Mouse (Mus musculus): ENCODE measurements around the gene Cfl1. TPM values are rescaled to one million over a fixed set of nuclear protein-coding genes. Genes with fewer than 3 reads are reported as not detected.

The Cfl1 gene
- total and polyA plus RNA-seq, 2 experiments from 2014 or later = 1,672 to 3,482 TPM

GRCm38 (mm10) chr19:5543362-5543761 lies 53.1 kb downstream of the Cfl1 start:
- ATAC-seq (ENCODE audit: low FRiP score) (no peak), DNase-seq (ENCODE audit: low spot score) (no peak)
- Histone ChIP-seq H3K4me2 (ENCODE audit: low read depth, low read length, poor library complexity, severe bottlenecking) (no peak overlapping the region), H3K9ac (replicated peaks; ENCODE audit: low read length, poor library complexity, severe bottlenecking) (no peak overlapping the region), H3K4me3 (ENCODE audit: low read depth, low read length) (no peak overlapping the region), H3K36me3 (ENCODE audit: insufficient read depth, low read length) (no peaks in the 10 kb centered on the region), H3K9me3 (ENCODE audit: low read length) (no peaks in the 10 kb centered on the region), H3K27me3 (ENCODE audit: insufficient read depth, low read length) (no peaks in the 10 kb centered on the region), H3K27ac (ENCODE audit: low read depth, low read length) (no peak overlapping the region), H3K4me1 (ENCODE audit: insufficient read depth, low read length) (no peaks in the 10 kb centered on the region)
- WGBS = 91% methylated on average over 9 of the region's 9 CpGs
- no peak for TF ChIP-seq CTCF (IDR thresholded peaks at IDR 0.05)

GRCm38 (mm10) chr19:5544031-5544430 lies 53.8 kb downstream of the Cfl1 start:
- TF ChIP-seq CTCF (IDR thresholded peaks at IDR 0.05) = no peak
- H3K4me2 ChIP-seq (ENCODE audit: low read depth, low read length, poor library complexity, severe bottlenecking) = no peak overlapping the region
- H3K36me3 ChIP-seq (ENCODE audit: insufficient read depth, low read length) = no peaks in the 10 kb centered on the region
- ATAC-seq (ENCODE audit: low FRiP score) (no peak), DNase-seq (ENCODE audit: low spot score) (no peak)
- no peaks in the 10 kb centered on the region for H3K27me3 ChIP-seq (ENCODE audit: insufficient read depth, low read length)
- H3K27ac ChIP-seq (ENCODE audit: low read depth, low read length) = no peak overlapping the region
- no peak overlapping the region for H3K4me3 ChIP-seq (ENCODE audit: low read depth, low read length)
- 62% methylated on average over 11 of the region's 11 CpGs for WGBS
- H3K9me3 ChIP-seq (ENCODE audit: low read length) = no peaks in the 10 kb centered on the region
- H3K9ac ChIP-seq (replicated peaks; ENCODE audit: low read length, poor library complexity, severe bottlenecking) = no peak overlapping the region
- H3K4me1 ChIP-seq (ENCODE audit: insufficient read depth, low read length) = no peaks in the 10 kb centered on the region

Other genes starting within 250 kb of the Cfl1 start
- 86.4 and 124 TPM in 2 replicates for gene Pacs1, start 217.3 kb upstream of the Cfl1 start, total RNA-seq (2014; rRNA removed)
- 47.9 and 49.9 TPM in 2 replicates for gene Pacs1, start 217.3 kb upstream of the Cfl1 start, polyA plus RNA-seq (2015; fragmentation: Nextera tagmentation; extraction: Ambion mirVana)
- 270 and 283 TPM in 2 replicates for gene Sf3b2, start 195.0 kb upstream of the Cfl1 start, total RNA-seq (2014; rRNA removed)
- 312 and 315 TPM in 2 replicates for gene Sf3b2, start 195.0 kb upstream of the Cfl1 start, polyA plus RNA-seq (2015; fragmentation: Nextera tagmentation; extraction: Ambion mirVana)
- gene Gal3st3, start 192.1 kb upstream of the Cfl1 start, total RNA-seq (2014; rRNA removed) = 27.4 and 29.2 TPM in 2 replicates
- 40.8 and 41.4 TPM in 2 replicates for gene Gal3st3, start 192.1 kb upstream of the Cfl1 start, polyA plus RNA-seq (2015; fragmentation: Nextera tagmentation; extraction: Ambion mirVana)
- gene Catsper1, start 154.7 kb upstream of the Cfl1 start, total RNA-seq (2014; rRNA removed) = not detected in 2 replicates
- gene Catsper1, start 154.7 kb upstream of the Cfl1 start, polyA plus RNA-seq (2015; fragmentation: Nextera tagmentation; extraction: Ambion mirVana) = not detected in 2 replicates
- gene Cst6, start 140.9 kb upstream of the Cfl1 start, total RNA-seq (2014; rRNA removed) = 0.82 and 1.1 TPM in 2 replicates
- 13.1 and 14.9 TPM in 2 replicates for gene Cst6, start 140.9 kb upstream of the Cfl1 start, polyA plus RNA-seq (2015; fragmentation: Nextera tagmentation; extraction: Ambion mirVana)
- gene Eif1ad, start 123.7 kb upstream of the Cfl1 start, total RNA-seq (2014; rRNA removed) = 26.0 and 33.4 TPM in 2 replicates
- 43.0 and 50.3 TPM in 2 replicates for gene Eif1ad, start 123.7 kb upstream of the Cfl1 start, polyA plus RNA-seq (2015; fragmentation: Nextera tagmentation; extraction: Ambion mirVana)
- 72.9 and 79.6 TPM in 2 replicates for gene Banf1, start 123.3 kb upstream of the Cfl1 start, total RNA-seq (2014; rRNA removed)
- 310 and 313 TPM in 2 replicates for gene Banf1, start 123.3 kb upstream of the Cfl1 start, polyA plus RNA-seq (2015; fragmentation: Nextera tagmentation; extraction: Ambion mirVana)
- gene Sart1, start 101.8 kb upstream of the Cfl1 start, total RNA-seq (2014; rRNA removed) = 28.9 and 37.0 TPM in 2 replicates
- 43.4 and 51.0 TPM in 2 replicates for gene Sart1, start 101.8 kb upstream of the Cfl1 start, polyA plus RNA-seq (2015; fragmentation: Nextera tagmentation; extraction: Ambion mirVana)
- not detected in 2 replicates for gene Tsga10ip, start 87.9 kb upstream of the Cfl1 start, total RNA-seq (2014; rRNA removed)
- gene Tsga10ip, start 87.9 kb upstream of the Cfl1 start, polyA plus RNA-seq (2015; fragmentation: Nextera tagmentation; extraction: Ambion mirVana) = 0.10 TPM in 1 of 2 replicates, not detected in the other
- 187 and 203 TPM in 2 replicates for gene Drap1, start 65.5 kb upstream of the Cfl1 start, total RNA-seq (2014; rRNA removed)
- gene Drap1, start 65.5 kb upstream of the Cfl1 start, polyA plus RNA-seq (2015; fragmentation: Nextera tagmentation; extraction: Ambion mirVana) = 332 and 342 TPM in 2 replicates
- 73.2 and 98.8 TPM in 2 replicates for gene AI837181, start 65.3 kb upstream of the Cfl1 start, total RNA-seq (2014; rRNA removed)
- gene AI837181, start 65.3 kb upstream of the Cfl1 start, polyA plus RNA-seq (2015; fragmentation: Nextera tagmentation; extraction: Ambion mirVana) = 74.1 and 85.2 TPM in 2 replicates
- 0.11 TPM in 1 of 2 replicates, not detected in the other for gene Fosl1, start 42.9 kb upstream of the Cfl1 start, total RNA-seq (2014; rRNA removed)
- gene Fosl1, start 42.9 kb upstream of the Cfl1 start, polyA plus RNA-seq (2015; fragmentation: Nextera tagmentation; extraction: Ambion mirVana) = not detected in 2 replicates
- gene Ccdc85b, start 32.6 kb upstream of the Cfl1 start, total RNA-seq (2014; rRNA removed) = 14.3 and 19.4 TPM in 2 replicates
- gene Ccdc85b, start 32.6 kb upstream of the Cfl1 start, polyA plus RNA-seq (2015; fragmentation: Nextera tagmentation; extraction: Ambion mirVana) = 15.4 and 15.6 TPM in 2 replicates
- gene Fibp, start 29.8 kb upstream of the Cfl1 start, total RNA-seq (2014; rRNA removed) = 91.4 and 122 TPM in 2 replicates
- gene Fibp, start 29.8 kb upstream of the Cfl1 start, polyA plus RNA-seq (2015; fragmentation: Nextera tagmentation; extraction: Ambion mirVana) = 174 and 191 TPM in 2 replicates
- gene Ctsw, start 21.9 kb upstream of the Cfl1 start, total RNA-seq (2014; rRNA removed) = 0.33 and 0.94 TPM in 2 replicates
- gene Ctsw, start 21.9 kb upstream of the Cfl1 start, polyA plus RNA-seq (2015; fragmentation: Nextera tagmentation; extraction: Ambion mirVana) = 1.5 and 1.9 TPM in 2 replicates
- gene Efemp2, start 16.5 kb upstream of the Cfl1 start, total RNA-seq (2014; rRNA removed) = 32.9 and 33.7 TPM in 2 replicates
- 35.2 and 36.1 TPM in 2 replicates for gene Efemp2, start 16.5 kb upstream of the Cfl1 start, polyA plus RNA-seq (2015; fragmentation: Nextera tagmentation; extraction: Ambion mirVana)
- 60.9 and 87.3 TPM in 2 replicates for gene Mus81, start 2.1 kb upstream of the Cfl1 start, total RNA-seq (2014; rRNA removed)
- 27.9 and 30.4 TPM in 2 replicates for gene Mus81, start 2.1 kb upstream of the Cfl1 start, polyA plus RNA-seq (2015; fragmentation: Nextera tagmentation; extraction: Ambion mirVana)
- 3.2 and 7.3 TPM in 2 replicates for gene 1700020D05Rik, start 13.3 kb downstream of the Cfl1 start, total RNA-seq (2014; rRNA removed)
- gene 1700020D05Rik, start 13.3 kb downstream of the Cfl1 start, polyA plus RNA-seq (2015; fragmentation: Nextera tagmentation; extraction: Ambion mirVana) = 0.20 TPM in 1 of 2 replicates, not detected in the other
- 86.2 and 100 TPM in 2 replicates for gene Snx32, start 20.1 kb downstream of the Cfl1 start, total RNA-seq (2014; rRNA removed)
- 88.7 and 94.4 TPM in 2 replicates for gene Snx32, start 20.1 kb downstream of the Cfl1 start, polyA plus RNA-seq (2015; fragmentation: Nextera tagmentation; extraction: Ambion mirVana)
- gene Ovol1, start 70.2 kb downstream of the Cfl1 start, total RNA-seq (2014; rRNA removed) = 0.27 TPM in 1 of 2 replicates, not detected in the other
- 0.05 TPM in 1 of 2 replicates, not detected in the other for gene Ovol1, start 70.2 kb downstream of the Cfl1 start, polyA plus RNA-seq (2015; fragmentation: Nextera tagmentation; extraction: Ambion mirVana)
- gene Ap5b1, start 77.6 kb downstream of the Cfl1 start, total RNA-seq (2014; rRNA removed) = 12.8 and 14.5 TPM in 2 replicates
- gene Ap5b1, start 77.6 kb downstream of the Cfl1 start, polyA plus RNA-seq (2015; fragmentation: Nextera tagmentation; extraction: Ambion mirVana) = 1.9 and 2.2 TPM in 2 replicates
- 19.8 and 27.1 TPM in 2 replicates for gene Rnaseh2c, start 111.4 kb downstream of the Cfl1 start, total RNA-seq (2014; rRNA removed)
- 43.1 and 50.9 TPM in 2 replicates for gene Rnaseh2c, start 111.4 kb downstream of the Cfl1 start, polyA plus RNA-seq (2015; fragmentation: Nextera tagmentation; extraction: Ambion mirVana)
- 126 and 150 TPM in 2 replicates for gene Kat5, start 119.8 kb downstream of the Cfl1 start, total RNA-seq (2014; rRNA removed)
- gene Kat5, start 119.8 kb downstream of the Cfl1 start, polyA plus RNA-seq (2015; fragmentation: Nextera tagmentation; extraction: Ambion mirVana) = 73.9 and 76.8 TPM in 2 replicates
- gene Rela, start 147.0 kb downstream of the Cfl1 start, total RNA-seq (2014; rRNA removed) = 30.3 and 34.8 TPM in 2 replicates
- 30.8 and 31.8 TPM in 2 replicates for gene Rela, start 147.0 kb downstream of the Cfl1 start, polyA plus RNA-seq (2015; fragmentation: Nextera tagmentation; extraction: Ambion mirVana)
- 26.1 and 36.0 TPM in 2 replicates for gene Sipa1, start 173.3 kb downstream of the Cfl1 start, total RNA-seq (2014; rRNA removed)
- gene Sipa1, start 173.3 kb downstream of the Cfl1 start, polyA plus RNA-seq (2015; fragmentation: Nextera tagmentation; extraction: Ambion mirVana) = 18.1 and 19.9 TPM in 2 replicates
- 18.3 and 24.0 TPM in 2 replicates for gene Map3k11, start 198.3 kb downstream of the Cfl1 start, total RNA-seq (2014; rRNA removed)
- 9.6 and 10.6 TPM in 2 replicates for gene Map3k11, start 198.3 kb downstream of the Cfl1 start, polyA plus RNA-seq (2015; fragmentation: Nextera tagmentation; extraction: Ambion mirVana)
- gene Pcnx3, start 198.5 kb downstream of the Cfl1 start, total RNA-seq (2014; rRNA removed) = 95.5 and 103 TPM in 2 replicates
- gene Pcnx3, start 198.5 kb downstream of the Cfl1 start, polyA plus RNA-seq (2015; fragmentation: Nextera tagmentation; extraction: Ambion mirVana) = 18.4 and 19.1 TPM in 2 replicates
- gene Kcnk7, start 213.9 kb downstream of the Cfl1 start, total RNA-seq (2014; rRNA removed) = not detected in 2 replicates
- gene Kcnk7, start 213.9 kb downstream of the Cfl1 start, polyA plus RNA-seq (2015; fragmentation: Nextera tagmentation; extraction: Ambion mirVana) = 0.47 and 0.49 TPM in 2 replicates
- 25.6 and 26.3 TPM in 2 replicates for gene Ehbp1l1, start 235.9 kb downstream of the Cfl1 start, total RNA-seq (2014; rRNA removed)
- gene Ehbp1l1, start 235.9 kb downstream of the Cfl1 start, polyA plus RNA-seq (2015; fragmentation: Nextera tagmentation; extraction: Ambion mirVana) = 65.2 and 65.4 TPM in 2 replicates
- gene Fam89b, start 239.2 kb downstream of the Cfl1 start, total RNA-seq (2014; rRNA removed) = 161 and 178 TPM in 2 replicates
- 126 TPM in 2 replicates for gene Fam89b, start 239.2 kb downstream of the Cfl1 start, polyA plus RNA-seq (2015; fragmentation: Nextera tagmentation; extraction: Ambion mirVana)